Mouse (Mus musculus) heart, adult 2 months (tissue): Measurements from ENCODE around the gene Tbkbp1.

Experiments
- CTCF ChIP-seq: fragments of 200-600 bp; IDR thresholded peaks from 2 replicates; pipeline ENCODE4 v1.8.1; 2022; ENCODE audit warnings: antibody characterized with exemption, mild to moderate bottlenecking, moderate library complexity
- EP300 ChIP-seq: fragments of 200-500 bp; IDR thresholded peaks from 2 replicates; pipeline ENCODE4 v1.6.1; 2011; ENCODE audit warnings: low read depth, low read length, control low read depth; ENCODE audit not compliant: insufficient read depth

DNA sequence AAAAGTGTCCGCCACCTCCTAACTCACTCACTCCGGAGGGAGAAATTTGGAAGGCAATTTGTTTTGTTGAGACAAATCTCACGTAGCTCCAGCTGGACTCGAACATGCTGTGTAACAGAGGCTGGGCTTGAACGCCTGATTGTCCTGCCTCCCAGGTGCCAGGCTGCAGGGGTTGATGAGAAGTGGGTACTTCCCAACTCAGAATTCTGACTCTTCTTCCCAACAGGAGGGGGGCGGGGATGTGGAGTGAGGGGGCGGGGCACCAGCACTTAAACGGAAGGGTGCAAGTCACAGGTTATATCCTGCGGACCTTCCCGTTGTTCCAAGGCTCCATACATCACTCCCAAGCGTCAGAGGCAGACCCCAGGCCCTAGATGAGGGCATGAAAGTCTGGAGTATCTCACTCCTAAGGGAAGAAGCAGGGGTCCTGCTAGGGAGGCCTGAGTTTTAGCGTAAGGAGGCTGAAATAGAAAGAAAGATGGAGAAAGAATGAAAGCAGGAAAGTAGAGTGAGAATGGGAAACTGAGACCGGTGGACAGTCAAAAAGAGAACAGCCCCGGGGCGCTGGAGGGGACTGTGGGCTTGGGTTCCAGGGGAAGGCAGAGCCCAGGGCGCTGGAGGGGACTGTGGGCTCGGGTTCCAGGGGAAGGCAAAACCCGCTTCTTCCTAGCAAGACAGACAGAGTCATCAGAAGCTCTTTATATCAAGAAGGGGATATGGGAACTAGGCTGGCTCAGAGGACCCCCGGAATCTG, 23.6 kb downstream of the Tbkbp1 start:
- TF ChIP-seq EP300 (no peak), CTCF (no peak)
